Mouse (Mus musculus) intestine, embryonic 16.5 days (tissue): ENCODE measurements around the gene Nynrin. TPM values are rescaled to one million over a fixed set of nuclear protein-coding genes. Genes with fewer than 3 reads are reported as not detected.

Source experiments
- ATAC-seq: fragments of 200-750 bp; cut with Nextera tagmentation; 2 replicates; pipeline ENCODE4 v1.8.0; 2017; ENCODE audit warnings: moderate TSS enrichment, moderate library complexity
- H3K27ac ChIP-seq: fragments of 300-500 bp; sonication (generic); 2 replicates; pipeline ENCODE4 v1.5.1; 2014; ENCODE audit warnings: mild to moderate bottlenecking, low read length
- H3K27me3 ChIP-seq: fragments of 300-500 bp; sonication (generic); replicated peaks from 2 replicates; pipeline ENCODE4 v1.6.1; 2014; ENCODE audit warnings: low read length, control low read depth, mixed read lengths; ENCODE audit not compliant: control insufficient read depth, insufficient read depth
- H3K36me3 ChIP-seq: fragments of 300-500 bp; sonication (generic); 2 replicates; pipeline ENCODE4 v1.6.1; 2014; ENCODE audit warnings: low read length, control low read depth; ENCODE audit not compliant: control insufficient read depth, insufficient read depth
- H3K4me1 ChIP-seq: fragments of 300-500 bp; sonication (generic); 2 replicates; pipeline ENCODE4 v1.6.1; 2014; ENCODE audit warnings: low read length, control low read depth, mixed read lengths; ENCODE audit not compliant: control insufficient read depth, insufficient read depth
- H3K4me2 ChIP-seq: fragments of 300-500 bp; sonication (generic); 2 replicates; pipeline ENCODE4 v1.6.1; 2014; ENCODE audit warnings: low read depth, low read length, control low read depth
- H3K4me3 ChIP-seq: fragments of 300-500 bp; sonication (generic); 2 replicates; pipeline ENCODE4 v1.5.1; 2014; ENCODE audit warnings: mild to moderate bottlenecking, low read length
- H3K9ac ChIP-seq: fragments of 300-500 bp; sonication (generic); 2 replicates; pipeline ENCODE4 v1.6.1; 2014; ENCODE audit warnings: low read depth, low read length
- H3K9me3 ChIP-seq: fragments of 300-500 bp; sonication (generic); 2 replicates; pipeline ENCODE4 v1.6.1; 2016; ENCODE audit warnings: low read length, control low read depth; ENCODE audit not compliant: control insufficient read depth
- WGBS: fragments of 180-500 bp; shearing (Covaris S2); extraction: QIAGEN DNeasy Blood & Tissue Kit; methylation state at CpG from one replicate; pipeline ENCODE4 v1.1.7; 2014; 5-methylcytosine and 5-hydroxymethylcytosine counted together
- polyA plus RNA-seq: library from polyadenylated mRNA; unstranded; fragments of >200 nt; fragmentation: Nextera tagmentation; extraction: Ambion mirVana; gene quantifications from 2 replicates; pipeline ENCODE4 v1.2.1, GENCODE M21; 2015

The Nynrin gene
- polyA plus RNA-seq, 1 experiment from 2014 or later, result 12.6 TPM

GRCm38 (mm10) chr14:55824481-55825215 lies 29.2 kb upstream of the Nynrin start:
- Histone ChIP-seq H3K4me2 (peak overlapping the region; percentile 95), H3K4me1 (peaks cover 26% of the 10 kb centered on the region), H3K27ac (peak overlapping the region; percentile 96), H3K9ac (peak overlapping the region; percentile 83), H3K27me3 (peaks cover 9% of the 10 kb centered on the region; the same call in 1 of the 2 replicates), H3K36me3 (no peaks in the 10 kb centered on the region), H3K9me3 (no peaks in the 10 kb centered on the region), H3K4me3 (peak overlapping the region; percentile 67)
- WGBS, result 3% methylated on average over 30 of the region's 32 CpGs
- ATAC-seq, result peak; percentile 8; the same call in 1 of the 2 replicates

DNA sequence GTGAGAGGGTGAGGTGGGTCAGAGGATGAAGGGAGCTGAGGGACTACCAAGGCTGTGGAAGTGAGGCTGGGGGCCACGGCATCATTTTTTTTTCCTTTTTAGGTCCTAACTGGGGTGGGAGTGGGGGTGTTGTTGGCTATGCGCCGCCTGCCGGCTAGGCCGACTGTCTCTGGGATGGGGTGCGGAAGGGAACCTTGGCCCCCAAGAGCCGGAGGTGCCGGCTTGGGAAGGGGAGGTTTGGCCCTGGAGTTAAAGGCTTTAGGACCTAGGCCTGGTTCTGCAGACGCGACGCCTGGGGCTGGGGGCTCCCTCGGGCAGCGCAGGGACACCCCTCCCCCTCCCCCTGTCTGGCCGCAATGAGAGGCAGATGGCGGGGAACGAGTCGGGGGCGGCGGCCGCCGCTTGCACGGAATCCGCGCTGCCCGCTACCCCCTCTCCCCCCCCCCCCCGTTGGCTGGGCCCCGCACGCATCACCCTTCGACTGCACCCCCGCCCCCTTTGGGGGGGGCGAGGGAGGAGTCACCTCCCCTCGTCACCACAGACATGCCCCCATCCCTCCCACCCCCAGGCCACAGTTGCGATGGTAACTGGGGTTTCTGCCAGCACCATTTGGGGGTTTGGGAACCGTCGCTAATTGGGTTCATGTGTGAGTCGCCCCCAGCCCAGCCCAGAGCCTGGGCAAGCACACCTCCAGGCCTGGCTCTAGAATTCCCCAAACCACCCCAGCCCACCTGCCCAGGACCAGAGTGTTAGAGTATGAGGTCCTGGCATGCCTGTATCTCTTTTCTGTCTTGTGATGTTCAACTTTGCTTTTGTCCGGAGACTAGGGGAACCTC lies 28.4 kb upstream of the Nynrin start:
- peak overlapping the region; percentile 92 for H3K27ac ChIP-seq
- H3K9ac ChIP-seq, result peak overlapping the region; percentile 83
- peaks cover 9% of the 10 kb centered on the region; the same call in 1 of the 2 replicates for H3K27me3 ChIP-seq
- no peaks in the 10 kb centered on the region for H3K36me3 ChIP-seq
- H3K4me3 ChIP-seq, result peak overlapping the region; percentile 67
- 2% methylated on average over 25 of the region's 37 CpGs for WGBS
- peak; percentile 5 for ATAC-seq
- peaks cover 26% of the 10 kb centered on the region for H3K4me1 ChIP-seq
- no peaks in the 10 kb centered on the region for H3K9me3 ChIP-seq
- peak overlapping the region; percentile 95 for H3K4me2 ChIP-seq

GRCm38 (mm10) chr14:55826142-55826541 lies 27.7 kb upstream of the Nynrin start:
- H3K9ac ChIP-seq, result peak overlapping the region; percentile 83
- WGBS, result 23% methylated on average over 15 of the region's 15 CpGs
- peaks cover 9% of the 10 kb centered on the region; the same call in 1 of the 2 replicates for H3K27me3 ChIP-seq
- H3K36me3 ChIP-seq, result no peaks in the 10 kb centered on the region
- peak overlapping the region; percentile 67 for H3K4me3 ChIP-seq
- peak overlapping the region; percentile 45; the same call in 1 of the 2 replicates for H3K27ac ChIP-seq
- H3K9me3 ChIP-seq, result no peaks in the 10 kb centered on the region
- peak overlapping the region; percentile 95 for H3K4me2 ChIP-seq
- peaks cover 26% of the 10 kb centered on the region for H3K4me1 ChIP-seq
- no peak for ATAC-seq

GRCm38 (mm10) chr14:55826551-55827340 lies 27.1 kb upstream of the Nynrin start:
- H3K36me3 ChIP-seq, result no peaks in the 10 kb centered on the region
- WGBS, result 30% methylated on average over 41 of the region's 41 CpGs
- no peaks in the 10 kb centered on the region for H3K9me3 ChIP-seq
- no peak for ATAC-seq
- H3K9ac ChIP-seq, result peak overlapping the region; percentile 83
- peak overlapping the region; percentile 95 for H3K4me2 ChIP-seq
- H3K4me3 ChIP-seq, result peak overlapping the region; percentile 67
- peaks cover 9% of the 10 kb centered on the region; the same call in 1 of the 2 replicates for H3K27me3 ChIP-seq
- peaks cover 26% of the 10 kb centered on the region for H3K4me1 ChIP-seq
- H3K27ac ChIP-seq, result no peak overlapping the region; the same call in 1 of the 2 replicates

DNA sequence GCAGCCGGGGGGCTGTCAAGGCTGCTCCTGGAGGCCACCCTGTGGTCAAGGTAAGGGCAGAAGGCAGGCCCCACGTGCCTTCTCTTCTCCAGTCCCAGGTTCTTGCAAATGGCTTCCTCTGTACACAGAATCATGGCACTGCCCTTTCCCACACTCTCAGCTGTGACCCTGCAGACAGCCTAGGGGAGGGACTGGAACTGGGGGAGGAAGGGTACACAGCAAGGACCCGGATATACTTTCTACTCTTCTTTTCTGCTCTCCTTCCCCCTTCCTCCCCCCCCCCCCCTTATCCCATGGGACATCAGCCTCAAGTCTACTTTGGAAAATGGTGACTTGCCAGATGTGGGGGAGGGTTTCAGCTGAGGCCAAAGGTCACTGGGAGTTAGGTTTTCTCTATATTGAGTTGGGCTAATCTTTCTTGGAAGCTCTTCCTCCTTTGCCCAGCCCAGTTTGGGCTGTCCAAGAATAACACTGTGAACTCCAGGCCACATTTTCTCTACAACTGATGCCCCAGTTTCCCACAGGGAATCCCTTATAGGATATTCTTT lies 25.0 kb upstream of the Nynrin start:
- no peaks in the 10 kb centered on the region for H3K36me3 ChIP-seq
- no peak overlapping the region for H3K4me2 ChIP-seq
- H3K9ac ChIP-seq, result no peak overlapping the region
- H3K9me3 ChIP-seq, result no peaks in the 10 kb centered on the region
- peaks cover 9% of the 10 kb centered on the region; the same call in 1 of the 2 replicates for H3K27me3 ChIP-seq
- peaks cover 24% of the 10 kb centered on the region for H3K4me1 ChIP-seq
- WGBS, result 46% methylated on average over 3 of the region's 3 CpGs
- no peak overlapping the region for H3K27ac ChIP-seq
- ATAC-seq, result no peak
- H3K4me3 ChIP-seq, result no peak overlapping the region

DNA sequence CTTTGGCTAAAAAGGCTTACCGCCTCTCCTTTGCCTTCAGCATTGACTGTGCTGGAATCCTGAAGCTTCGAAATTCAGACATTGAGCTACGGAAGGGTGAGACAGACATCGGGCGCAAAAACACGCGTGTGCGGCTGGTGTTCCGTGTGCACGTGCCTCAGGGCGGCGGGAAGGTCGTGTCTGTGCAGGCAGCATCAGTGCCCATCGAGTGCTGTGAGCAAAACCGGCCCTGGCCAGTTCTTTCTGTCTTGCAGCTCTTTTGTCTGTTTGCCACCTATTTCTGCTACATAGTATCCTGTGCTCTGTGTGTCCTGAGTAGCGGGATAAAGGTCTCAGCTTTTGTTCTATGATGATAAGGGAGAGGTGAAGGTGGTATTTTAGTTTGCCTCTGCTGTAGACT lies 24.0 kb upstream of the Nynrin start:
- WGBS, result 90% methylated on average over 16 of the region's 16 CpGs
- Histone ChIP-seq H3K36me3 (no peaks in the 10 kb centered on the region), H3K9me3 (no peaks in the 10 kb centered on the region), H3K4me1 (peaks cover 23% of the 10 kb centered on the region), H3K27me3 (peaks cover 9% of the 10 kb centered on the region; the same call in 1 of the 2 replicates), H3K9ac (no peak overlapping the region), H3K27ac (no peak overlapping the region), H3K4me2 (no peak overlapping the region), H3K4me3 (no peak overlapping the region)
- ATAC-seq, result no peak

GRCm38 (mm10) chr14:55830331-55830730 lies 23.5 kb upstream of the Nynrin start:
- H3K4me3 ChIP-seq, result no peak overlapping the region
- whole genome bisulfite sequencing, result 71% methylated on average over 4 of the region's 4 CpGs
- no peak for ATAC-seq
- H3K27ac ChIP-seq, result no peak overlapping the region
- H3K4me1 ChIP-seq, result peaks cover 20% of the 10 kb centered on the region
- 0 out of 2 replicates have a peak, but pooled peaks cover 7% of the 10 kb centered on the region for H3K27me3 ChIP-seq
- H3K4me2 ChIP-seq, result no peak overlapping the region
- no peaks in the 10 kb centered on the region for H3K36me3 ChIP-seq
- no peaks in the 10 kb centered on the region for H3K9me3 ChIP-seq
- no peak overlapping the region for H3K9ac ChIP-seq

GRCm38 (mm10) chr14:55833126-55833525 lies 20.7 kb upstream of the Nynrin start:
- no peaks in the 10 kb centered on the region for H3K36me3 ChIP-seq
- H3K4me3 ChIP-seq, result no peak overlapping the region
- no peak overlapping the region for H3K27ac ChIP-seq
- H3K27me3 ChIP-seq, result no peaks in the 10 kb centered on the region
- H3K4me2 ChIP-seq, result no peak overlapping the region
- no peak for ATAC-seq
- H3K4me1 ChIP-seq, result peaks cover 9% of the 10 kb centered on the region
- no peaks in the 10 kb centered on the region for H3K9me3 ChIP-seq
- H3K9ac ChIP-seq, result no peak overlapping the region
- WGBS, result 78% methylated on average over 4 of the region's 4 CpGs
